Mouse (Mus musculus) liver, embryonic 15.5 days (tissue): ENCODE data around the gene Ifit1bl1. TPM values are rescaled to one million over a fixed set of nuclear protein-coding genes. Genes with fewer than 3 reads are reported as not detected.
"Not testable (repeated sequence)": the region's sequence is repeated elsewhere in the genome, so short reads cannot be mapped to it uniquely, and the experiment has no call there.

Experiments
- ATAC-seq: fragments of 200-750 bp; cut with Nextera tagmentation; 2 replicates; pipeline ENCODE4 v1.8.0; 2017; ENCODE audit warnings: moderate number of reproducible peaks, mild to moderate bottlenecking, moderate library complexity; ENCODE audit not compliant: insufficient read depth
- H3K27ac ChIP-seq: fragments of 300-500 bp; sonication (generic); replicated peaks from 2 replicates; pipeline ENCODE4 v1.5.1; 2015; ENCODE audit warnings: mild to moderate bottlenecking, inconsistent platforms
- H3K27me3 ChIP-seq: fragments of 300-500 bp; sonication (generic); 2 replicates; pipeline ENCODE4 v1.6.1; 2015; ENCODE audit warnings: mild to moderate bottlenecking, inconsistent platforms
- H3K36me3 ChIP-seq: fragments of 300-500 bp; sonication (generic); replicated peaks from 2 replicates; pipeline ENCODE4 v1.6.1; 2015; ENCODE audit warnings: moderate library complexity, mild to moderate bottlenecking, inconsistent platforms
- H3K4me1 ChIP-seq: fragments of 300-500 bp; sonication (generic); replicated peaks from 2 replicates; pipeline ENCODE4 v1.6.1; 2015; ENCODE audit warnings: inconsistent platforms
- H3K4me2 ChIP-seq: fragments of 300-500 bp; sonication (generic); 2 replicates; pipeline ENCODE4 v1.6.1; 2015; ENCODE audit warnings: moderate library complexity, mild to moderate bottlenecking, inconsistent platforms
- H3K4me3 ChIP-seq: fragments of 300-500 bp; sonication (generic); replicated peaks from 2 replicates; pipeline ENCODE4 v1.5.1; 2015; ENCODE audit warnings: mild to moderate bottlenecking, inconsistent platforms
- H3K9ac ChIP-seq: fragments of 300-500 bp; sonication (generic); 2 replicates; pipeline ENCODE4 v1.6.1; 2015; ENCODE audit warnings: moderate library complexity, mild to moderate bottlenecking, inconsistent platforms
- H3K9me3 ChIP-seq: fragments of 300-500 bp; sonication (generic); replicated peaks from 2 replicates; pipeline ENCODE4 v1.6.1; 2016; ENCODE audit warnings: inconsistent platforms
- WGBS: fragments of 180-500 bp; shearing (Covaris S2); methylation state at CpG from one replicate; pipeline ENCODE4 v1.1.7; 2015; ENCODE audit warnings: mixed read lengths; ENCODE audit not compliant: insufficient replicate concordance; 5-methylcytosine and 5-hydroxymethylcytosine counted together
- polyA plus RNA-seq: library from polyadenylated mRNA; unstranded; fragments of >200 nt; fragmentation: Nextera tagmentation; extraction: Ambion mirVana; gene quantifications from 2 replicates; pipeline ENCODE4 v1.2.1, GENCODE M21; 2015

Gene Ifit1bl1
- polyA plus RNA-seq, 1 experiment from 2014 or later: 0.17 TPM

- no peak for ATAC-seq
- Histone ChIP-seq H3K27me3 (no peaks in the 10 kb centered on the region), H3K4me2 (no peak overlapping the region), H3K9me3 (no peaks in the 10 kb centered on the region), H3K36me3 (no peaks in the 10 kb centered on the region), H3K27ac (no peak overlapping the region), H3K4me1 (no peaks in the 10 kb centered on the region), H3K4me3 (no peak overlapping the region), H3K9ac (no peak overlapping the region)
- WGBS: 78% methylated on average over 6 of the region's 6 CpGs
Observed at GRCm38 (mm10) chr19:34623781-34624180, 22.0 kb upstream of the Ifit1bl1 start.

DNA sequence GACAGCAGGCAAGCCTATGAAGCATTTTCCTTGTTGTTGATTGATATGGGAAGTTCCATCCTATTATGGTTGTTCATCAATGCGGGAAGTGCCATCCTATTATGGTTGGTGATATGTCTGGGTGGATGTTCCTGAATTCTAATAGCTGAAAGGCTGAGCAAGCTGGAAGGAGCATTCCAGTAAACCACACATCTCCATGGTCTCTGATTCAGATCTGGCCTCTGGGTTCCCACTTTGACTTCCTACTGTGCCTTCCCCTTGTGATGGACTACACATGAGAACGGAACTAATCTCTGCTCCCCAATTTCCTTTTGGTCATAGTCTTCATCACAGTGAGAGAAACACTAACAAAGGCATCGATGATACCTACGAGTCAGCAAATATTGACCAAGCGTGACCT, 19.1 kb upstream of the Ifit1bl1 start:
- 69% methylated on average over 5 of the region's 5 CpGs for WGBS
- no peak for ATAC-seq

DNA sequence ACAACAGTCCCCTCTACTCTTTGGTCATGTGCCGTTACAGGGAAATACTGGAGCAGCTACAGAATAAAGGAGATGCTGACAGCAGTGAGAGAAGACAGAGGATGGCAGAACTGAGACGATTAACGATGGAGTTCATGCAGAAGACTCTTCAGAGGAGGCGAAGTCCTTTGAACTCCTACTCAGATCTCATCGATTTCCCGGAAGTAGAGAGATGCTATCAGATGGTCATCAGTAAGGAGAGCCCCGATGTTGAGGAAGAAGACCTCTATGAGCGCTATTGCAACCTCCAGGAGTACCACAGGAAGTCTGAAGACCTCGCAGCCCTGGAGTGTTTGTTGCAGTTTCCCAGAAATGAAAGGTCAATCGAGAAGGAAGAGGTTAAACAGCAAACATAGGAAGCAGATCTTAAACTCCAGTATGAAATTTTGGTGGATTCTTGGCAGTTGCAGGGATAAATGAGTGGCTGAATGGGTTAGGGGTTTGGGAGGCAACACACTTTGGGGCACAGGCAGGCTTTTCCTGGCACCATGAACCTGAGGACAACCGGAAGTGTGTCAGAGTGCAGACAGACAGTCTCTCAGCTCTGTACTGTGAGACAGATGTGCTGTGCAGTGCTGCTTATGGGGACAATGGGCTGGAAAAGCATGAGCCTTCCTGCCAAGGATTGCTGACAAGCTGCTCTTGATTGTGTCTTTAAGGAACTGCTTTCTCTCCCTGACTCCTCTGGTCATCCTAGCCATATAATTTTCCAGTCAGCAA, 10.7 kb upstream of the Ifit1bl1 start:
- not testable (repeated sequence) for H3K9me3 ChIP-seq, H3K9ac ChIP-seq, H3K36me3 ChIP-seq, H3K27me3 ChIP-seq, ATAC-seq, H3K27ac ChIP-seq, H3K4me1 ChIP-seq, H3K4me2 ChIP-seq, H3K4me3 ChIP-seq
- WGBS: 53% methylated on average over 5 of the region's 11 CpGs

More for the DNA sequence above, 19.1 kb upstream of the Ifit1bl1 start:
- H3K27me3 ChIP-seq: no peaks in the 10 kb centered on the region
- no peaks in the 10 kb centered on the region for H3K9me3 ChIP-seq
- no peaks in the 10 kb centered on the region for H3K4me1 ChIP-seq
- no peaks in the 10 kb centered on the region for H3K36me3 ChIP-seq
- H3K27ac ChIP-seq: no peak overlapping the region
- H3K4me3 ChIP-seq: no peak overlapping the region
- no peak overlapping the region for H3K9ac ChIP-seq
- no peak overlapping the region for H3K4me2 ChIP-seq

DNA sequence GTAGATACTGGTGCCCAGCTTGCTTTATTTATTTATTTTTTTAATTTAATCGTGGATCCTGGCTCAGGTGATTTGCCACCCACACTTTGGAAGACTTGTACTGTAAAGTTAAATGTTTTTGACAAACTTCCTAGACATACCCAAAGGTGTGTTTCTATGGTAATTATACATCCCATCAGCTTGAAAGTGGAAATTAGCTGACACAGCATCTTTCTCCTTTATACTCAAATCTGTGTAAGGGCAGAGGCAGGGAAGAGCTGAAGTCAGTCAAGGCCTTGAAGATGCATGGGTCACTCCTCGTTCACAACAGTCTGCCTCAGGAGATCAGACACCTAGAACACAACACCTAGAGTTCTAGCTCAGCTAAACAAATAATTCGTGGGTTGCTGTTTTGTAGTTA, 8.4 kb upstream of the Ifit1bl1 start:
- not testable (repeated sequence) for H3K4me2 ChIP-seq, H3K4me3 ChIP-seq, H3K27ac ChIP-seq, H3K36me3 ChIP-seq, ATAC-seq, H3K9ac ChIP-seq, H3K9me3 ChIP-seq, H3K27me3 ChIP-seq, H3K4me1 ChIP-seq
- 44% methylated on average over 3 of the region's 3 CpGs for WGBS

- H3K4me2 ChIP-seq, H3K4me3 ChIP-seq, H3K9ac ChIP-seq, H3K36me3 ChIP-seq, H3K4me1 ChIP-seq, H3K9me3 ChIP-seq, H3K27ac ChIP-seq, H3K27me3 ChIP-seq: not testable (repeated sequence)
- ATAC-seq: peak; percentile 58
- WGBS: 22% methylated on average over 4 of the region's 4 CpGs
Observed at GRCm38 (mm10) chr19:34607237-34608051, 5.7 kb upstream of the Ifit1bl1 start, which contains the start of gene Ifit3b. TSS of gene Ifit3b (plus strand) at chr19:34607970.

DNA sequence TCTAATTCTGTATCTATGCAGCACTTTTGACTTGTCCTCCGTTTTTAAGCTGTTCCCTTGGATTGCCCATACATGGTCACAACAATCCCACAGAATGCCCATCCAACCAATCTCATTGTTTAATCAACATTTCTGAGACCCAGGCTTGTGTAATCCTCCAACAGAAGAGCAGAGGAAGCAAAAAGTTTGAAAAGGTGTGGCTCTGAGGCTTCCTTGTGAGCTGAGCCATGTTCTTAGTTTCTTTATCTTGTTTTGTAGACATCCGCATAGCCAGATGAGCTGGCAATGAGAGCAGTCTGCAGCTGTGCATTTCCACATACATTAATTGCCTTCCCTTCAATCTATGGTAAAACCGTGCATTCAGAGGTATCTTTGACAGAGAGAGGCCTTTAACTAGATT, 3.7 kb upstream of the Ifit1bl1 start:
- no peaks in the 10 kb centered on the region for H3K4me1 ChIP-seq
- 57% methylated on average over 3 of the region's 3 CpGs for WGBS
- no peak overlapping the region for H3K4me2 ChIP-seq
- ATAC-seq: no peak
- no peaks in the 10 kb centered on the region for H3K9me3 ChIP-seq
- H3K9ac ChIP-seq: no peak overlapping the region
- H3K36me3 ChIP-seq: no peaks in the 10 kb centered on the region
- H3K27ac ChIP-seq: no peak overlapping the region
- H3K4me3 ChIP-seq: no peak overlapping the region
- no peaks in the 10 kb centered on the region for H3K27me3 ChIP-seq

GRCm38 (mm10) chr19:34599250-34599649, 2.5 kb downstream of the Ifit1bl1 start:
- not testable (repeated sequence) for H3K4me1 ChIP-seq, H3K27me3 ChIP-seq, ATAC-seq, H3K9me3 ChIP-seq, H3K27ac ChIP-seq, H3K9ac ChIP-seq, H3K4me3 ChIP-seq, H3K36me3 ChIP-seq, H3K4me2 ChIP-seq

DNA sequence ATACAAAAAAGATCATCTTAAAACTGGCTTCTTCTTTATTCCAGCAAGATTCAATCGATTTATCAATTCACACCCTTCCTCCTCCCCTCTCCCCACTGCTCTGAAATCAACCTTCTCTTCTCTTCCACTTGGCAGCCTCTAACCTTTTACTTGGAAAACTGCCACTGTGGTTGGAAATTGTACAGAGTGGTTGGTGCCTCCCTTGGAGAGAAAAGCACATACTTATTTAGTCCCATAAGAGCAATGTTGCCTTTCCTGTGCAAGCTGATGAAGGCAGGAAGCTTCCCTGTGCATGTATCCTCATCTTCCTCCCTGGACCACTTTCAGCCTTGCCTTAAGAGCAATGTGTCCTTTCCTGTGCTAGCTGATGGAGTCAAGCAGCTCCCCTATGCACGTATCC, 3.4 kb downstream of the Ifit1bl1 start:
- no peaks in the 10 kb centered on the region for H3K9me3 ChIP-seq
- H3K27ac ChIP-seq: no peak overlapping the region
- H3K4me2 ChIP-seq: no peak overlapping the region
- H3K4me1 ChIP-seq: no peaks in the 10 kb centered on the region
- H3K4me3 ChIP-seq: no peak overlapping the region
- WGBS: 58% methylated on average over 2 of the region's 2 CpGs
- H3K27me3 ChIP-seq: no peaks in the 10 kb centered on the region
- H3K36me3 ChIP-seq: no peaks in the 10 kb centered on the region
- no peak for ATAC-seq
- H3K9ac ChIP-seq: no peak overlapping the region

GRCm38 (mm10) chr19:34596811-34597210, 4.9 kb downstream of the Ifit1bl1 start:
- H3K9ac ChIP-seq: no peak overlapping the region
- H3K27me3 ChIP-seq: no peaks in the 10 kb centered on the region
- H3K9me3 ChIP-seq: no peaks in the 10 kb centered on the region
- H3K4me3 ChIP-seq: no peak overlapping the region
- ATAC-seq: no peak
- H3K27ac ChIP-seq: no peak overlapping the region
- H3K36me3 ChIP-seq: no peaks in the 10 kb centered on the region
- no peaks in the 10 kb centered on the region for H3K4me1 ChIP-seq
- no peak overlapping the region for H3K4me2 ChIP-seq

GRCm38 (mm10) chr19:34594523-34594922, 7.2 kb downstream of the Ifit1bl1 start:
- H3K27ac ChIP-seq, H3K4me1 ChIP-seq, H3K4me3 ChIP-seq, H3K27me3 ChIP-seq, ATAC-seq, H3K9me3 ChIP-seq, H3K9ac ChIP-seq, H3K36me3 ChIP-seq, H3K4me2 ChIP-seq: not testable (repeated sequence)
- 58% methylated on average over 3 of the region's 3 CpGs for WGBS

- no peak overlapping the region for H3K4me2 ChIP-seq
- no peak overlapping the region for H3K27ac ChIP-seq
- no peaks in the 10 kb centered on the region for H3K9me3 ChIP-seq
- H3K36me3 ChIP-seq: no peaks in the 10 kb centered on the region
- no peaks in the 10 kb centered on the region for H3K27me3 ChIP-seq
- no peaks in the 10 kb centered on the region for H3K4me1 ChIP-seq
- no peak overlapping the region for H3K4me3 ChIP-seq
- ATAC-seq: no peak
- no peak overlapping the region for H3K9ac ChIP-seq
- WGBS: 53% methylated on average over 2 of the region's 2 CpGs
Observed at GRCm38 (mm10) chr19:34593456-34593855, 8.3 kb downstream of the Ifit1bl1 start.

DNA sequence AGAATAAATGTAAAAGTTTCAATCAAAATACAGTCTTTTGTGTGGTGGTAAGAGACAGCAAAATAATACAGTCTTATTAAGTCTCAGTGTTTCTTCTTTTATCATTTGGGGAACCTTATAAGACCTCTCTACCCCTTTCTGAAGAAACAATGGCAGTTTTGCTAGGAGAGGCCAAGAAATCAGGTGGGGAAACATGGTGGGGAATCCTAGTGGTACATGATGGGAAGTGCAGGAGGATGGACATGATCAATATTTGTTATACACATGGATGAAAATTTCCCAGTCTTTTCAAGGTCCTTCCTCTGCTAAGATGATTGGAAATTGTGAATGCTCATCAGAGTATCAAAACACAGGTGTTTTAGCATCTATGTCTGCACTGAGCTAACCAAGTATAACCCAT, 12.8 kb downstream of the Ifit1bl1 start:
- Histone ChIP-seq H3K9me3 (no peaks in the 10 kb centered on the region), H3K4me1 (no peaks in the 10 kb centered on the region), H3K27me3 (no peaks in the 10 kb centered on the region), H3K4me3 (no peak overlapping the region), H3K27ac (no peak overlapping the region), H3K9ac (no peak overlapping the region), H3K36me3 (no peaks in the 10 kb centered on the region), H3K4me2 (no peak overlapping the region)
- ATAC-seq: no peak
